Mouse (Mus musculus): ENCODE results near the gene Pik3r5.

Gene Pik3r5

DNA sequence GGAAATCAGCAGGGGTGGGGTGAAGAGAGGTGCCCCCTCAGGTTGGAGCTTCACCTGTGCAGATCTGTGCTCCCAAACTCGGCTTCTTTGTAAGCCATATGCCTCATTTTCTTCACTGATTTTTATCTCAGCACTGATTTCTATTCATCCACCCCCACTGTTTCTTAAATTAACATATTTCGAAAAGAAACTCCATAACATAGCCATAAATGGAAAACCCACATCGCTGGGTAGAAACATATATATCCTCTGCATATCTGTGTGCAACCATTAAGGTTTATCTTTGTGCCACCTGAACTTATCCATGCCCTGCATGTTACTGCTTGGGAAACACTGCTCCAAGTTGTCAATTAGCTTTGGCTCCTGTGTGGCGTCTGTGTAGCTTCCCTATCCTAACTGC lies 94.5 kb downstream of the Pik3r5 start:
- no peak for DNase-seq (ENCODE audit: low spot score in 2 of 2)

DNA sequence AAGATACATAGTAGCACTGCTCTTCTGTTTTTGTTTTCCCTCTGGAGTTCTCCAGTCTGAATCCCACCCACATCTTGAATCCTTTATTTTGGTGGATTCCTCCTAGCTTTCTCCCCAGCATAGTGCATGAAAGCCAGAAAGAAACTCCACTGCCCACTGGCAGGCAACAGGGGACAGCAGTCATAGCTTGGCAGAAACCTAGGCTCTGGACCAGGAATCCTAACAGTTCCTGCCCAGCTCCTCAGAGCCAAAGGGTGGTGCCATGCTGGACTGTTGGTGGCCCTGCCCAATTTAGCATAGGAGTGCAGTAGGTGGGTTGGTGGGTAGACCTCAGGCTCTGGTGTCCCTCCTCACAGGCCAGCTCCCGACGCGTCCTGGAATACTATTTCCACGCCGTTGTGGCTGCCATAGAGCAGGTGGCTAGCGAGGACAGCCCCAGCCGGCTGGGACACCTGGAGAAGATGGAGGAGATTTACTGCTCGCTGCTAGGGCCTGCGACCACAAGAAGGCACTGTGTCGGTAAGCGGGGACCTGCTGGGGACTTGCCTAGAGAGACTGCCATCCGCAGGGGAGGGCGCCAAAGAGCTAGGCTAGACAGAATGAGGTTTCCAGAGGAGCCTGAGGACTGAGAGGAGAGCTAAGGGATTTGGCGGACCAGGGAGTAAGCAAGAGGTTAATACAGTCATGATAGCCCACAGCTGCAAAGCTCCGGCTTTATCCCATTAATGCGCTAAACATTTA lies 99.3 kb downstream of the Pik3r5 start:
- peak; percentile 22 to 28 for DNase-seq (ENCODE audit: low spot score in 2 of 2)

- DNase-seq (ENCODE audit: low spot score in 2 of 2), result no peak
Measured at GRCm38 (mm10) chr11:68531941-68532535, 100.1 kb downstream of the Pik3r5 start.

DNA sequence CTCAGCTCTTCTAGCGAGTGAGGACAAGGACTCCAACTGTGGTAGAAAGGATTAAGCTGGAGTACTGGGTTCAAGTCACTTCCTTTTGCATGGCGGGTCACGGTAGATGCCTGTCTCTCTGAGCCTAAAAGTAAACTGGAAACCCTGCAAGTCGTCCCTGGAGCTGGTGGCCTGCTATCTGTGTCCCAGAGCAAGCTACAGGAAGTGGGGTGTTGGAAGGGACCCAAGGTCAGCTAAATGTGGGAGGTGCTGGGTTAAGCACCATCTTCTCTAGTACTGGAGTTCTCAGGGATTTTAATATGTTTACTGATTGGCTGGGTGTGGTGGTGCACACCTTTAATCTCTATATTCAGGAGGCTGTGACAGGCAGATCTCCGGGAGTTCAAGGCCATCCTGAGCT lies 100.9 kb downstream of the Pik3r5 start:
- DNase-seq (ENCODE audit: low spot score in 2 of 2), result no peak

GRCm38 (mm10) chr11:68533971-68534475 lies 102.1 kb downstream of the Pik3r5 start:
- DNase-seq (ENCODE audit: low spot score in 2 of 2), result no peak

GRCm38 (mm10) chr11:68536026-68536425 lies 104.1 kb downstream of the Pik3r5 start:
- DNase-seq (ENCODE audit: low spot score in 2 of 2), result no peak

GRCm38 (mm10) chr11:68536465-68536864 lies 104.5 kb downstream of the Pik3r5 start:
- no peak for DNase-seq (ENCODE audit: low spot score in 2 of 2)

- no peak for DNase-seq (ENCODE audit: low spot score in 2 of 2)
Measured at GRCm38 (mm10) chr11:68539621-68540020, 107.7 kb downstream of the Pik3r5 start.

DNA sequence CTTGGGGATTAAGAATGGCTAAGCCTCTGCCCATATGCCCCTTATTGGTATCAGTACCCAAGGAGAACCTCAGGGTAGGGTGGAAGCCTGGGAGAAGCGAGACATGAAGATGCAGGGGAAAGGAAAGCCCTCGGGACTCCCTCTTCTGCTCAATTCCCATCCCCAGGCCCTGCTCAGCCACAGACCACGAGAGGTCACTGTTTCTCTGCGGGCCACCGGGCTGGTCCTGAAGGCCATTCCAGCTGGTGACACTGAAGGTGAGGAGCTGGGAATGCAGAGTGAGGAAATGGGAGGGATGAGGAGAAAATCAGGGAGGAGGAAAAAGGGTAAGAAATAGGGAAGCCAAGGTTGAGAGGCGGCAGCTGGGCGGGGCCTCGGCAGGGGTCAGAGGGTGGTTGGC lies 112.6 kb downstream of the Pik3r5 start:
- no peak for DNase-seq (ENCODE audit: low spot score in 2 of 2)

DNA sequence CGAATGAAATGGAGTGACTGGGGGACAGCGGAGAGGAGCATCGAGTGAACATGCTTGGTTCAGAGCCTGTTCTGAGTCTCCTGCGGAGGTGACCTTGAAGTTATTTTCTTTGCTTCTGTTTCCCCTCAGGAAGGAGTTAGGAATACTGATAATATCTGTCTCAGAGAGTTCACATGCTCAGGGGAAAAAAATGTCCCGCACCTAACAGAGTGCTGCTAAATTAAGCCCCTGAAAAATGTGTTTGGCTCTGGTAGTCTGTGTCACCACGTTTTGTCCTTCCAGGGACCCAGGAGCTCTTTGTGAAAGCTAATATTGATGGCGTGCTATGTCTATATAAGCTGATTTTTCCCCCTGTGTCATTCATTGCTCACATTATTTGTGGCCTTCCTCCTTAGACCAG lies 113.3 kb downstream of the Pik3r5 start:
- DNase-seq (ENCODE audit: low spot score in 2 of 2), result no peak

DNA sequence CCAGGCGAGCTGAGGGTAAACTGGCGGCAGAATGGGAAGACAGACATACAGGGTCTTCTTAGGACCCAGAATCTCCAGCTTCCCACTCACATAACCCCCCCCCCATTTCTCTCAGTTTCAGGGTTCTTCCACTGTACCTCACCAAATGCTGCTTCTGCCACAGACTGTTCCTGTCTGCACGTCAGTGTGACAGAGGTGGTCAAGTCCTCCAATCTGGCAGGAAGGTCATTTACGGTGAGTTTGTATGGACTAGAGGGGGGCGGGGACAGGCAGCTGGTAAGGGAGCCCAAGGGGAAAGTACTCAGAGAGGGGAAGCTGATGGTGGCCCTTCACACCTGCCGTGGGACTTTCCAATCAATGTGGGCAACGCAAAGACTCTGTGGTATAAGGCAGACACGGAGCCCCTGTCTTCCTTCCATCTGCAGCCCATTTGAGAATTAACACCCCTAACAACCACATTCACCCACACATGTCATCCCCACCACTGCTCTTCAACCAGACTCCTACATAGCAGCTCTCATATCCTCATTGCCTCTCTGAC lies 113.8 kb downstream of the Pik3r5 start:
- no peak for DNase-seq (ENCODE audit: low spot score in 2 of 2)

Measured in urinary bladder, adult 18-20 months (tissue).